Mouse (Mus musculus): ENCODE results near the gene Srrm4. TPM values are rescaled to one million over a fixed set of nuclear protein-coding genes. Genes with fewer than 3 reads are reported as not detected.

Gene Srrm4
- polyA plus RNA-seq, 1 experiment from 2014 or later = 20.7 TPM

DNA sequence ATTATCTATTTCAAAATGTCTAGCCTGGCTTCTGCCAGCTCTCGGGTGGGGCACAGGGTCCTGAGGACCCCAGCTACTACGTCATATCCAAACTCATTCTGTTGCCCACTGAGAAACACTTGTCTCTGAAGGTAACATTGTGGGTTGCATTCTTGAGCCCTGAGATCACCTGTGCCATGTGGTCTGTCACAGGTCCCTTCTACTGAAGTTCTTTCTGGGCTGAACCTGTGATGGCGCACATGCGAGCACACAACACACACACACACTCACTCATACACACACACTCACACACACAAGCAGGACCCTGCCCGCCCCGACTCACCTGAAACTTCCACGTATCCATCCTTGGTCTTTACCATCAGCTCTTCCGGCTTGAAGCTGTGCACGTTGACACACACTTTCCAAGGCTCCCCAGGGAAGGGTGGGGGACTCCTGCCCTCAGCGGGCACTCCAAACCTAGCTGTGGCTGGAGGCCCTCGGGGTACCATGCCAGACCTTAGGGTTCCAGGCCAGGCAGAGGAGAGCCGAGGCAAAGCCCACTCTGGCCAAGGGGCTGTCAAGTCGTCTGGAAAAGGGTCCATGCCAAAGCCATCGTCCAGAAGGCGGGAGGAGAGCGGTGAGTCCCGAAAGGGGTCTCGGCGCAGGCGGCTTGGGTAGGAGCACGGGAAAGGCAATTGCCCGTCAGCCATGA is 169.7 kb downstream of the Srrm4 start:
- WGBS = 54% methylated on average over 22 of the region's 22 CpGs
- Histone ChIP-seq H3K27ac (ENCODE audit: low read depth, low read length) (no peak overlapping the region), H3K4me3 (ENCODE audit: low read depth, low read length) (peak overlapping the region; percentile 25; the same call in 1 of the 2 replicates), H3K9me3 (ENCODE audit: control insufficient read depth, low read length) (no peaks in the 10 kb centered on the region), H3K27me3 (ENCODE audit: control insufficient read depth, insufficient read depth, low read length) (no peaks in the 10 kb centered on the region), H3K9ac (ENCODE audit: low read length) (no peak overlapping the region), H3K36me3 (ENCODE audit: control insufficient read depth, insufficient read depth, low read length) (no peaks in the 10 kb centered on the region), H3K4me1 (ENCODE audit: control insufficient read depth, insufficient read depth, low read length) (peaks cover 11% of the 10 kb centered on the region), H3K4me2 (ENCODE audit: low read depth) (peak overlapping the region; percentile 58)
- DNase-seq (ENCODE audit: low spot score) = no peak
- ATAC-seq (ENCODE audit: insufficient read depth, low FRiP score, low TSS enrichment) = no peak

GRCm38 (mm10) chr5:116420759-116421225 is 170.8 kb downstream of the Srrm4 start:
- Histone ChIP-seq H3K9ac (ENCODE audit: low read length) (0 out of 2 replicates have a peak overlapping the region, but pooled peaks have one; percentile 6), H3K27ac (ENCODE audit: low read depth, low read length) (no peak overlapping the region), H3K4me1 (ENCODE audit: control insufficient read depth, insufficient read depth, low read length) (peaks cover 11% of the 10 kb centered on the region), H3K27me3 (ENCODE audit: control insufficient read depth, insufficient read depth, low read length) (no peaks in the 10 kb centered on the region), H3K9me3 (ENCODE audit: control insufficient read depth, low read length) (no peaks in the 10 kb centered on the region), H3K36me3 (ENCODE audit: control insufficient read depth, insufficient read depth, low read length) (no peaks in the 10 kb centered on the region), H3K4me3 (ENCODE audit: low read depth, low read length) (no peak overlapping the region), H3K4me2 (ENCODE audit: low read depth) (0 out of 2 replicates have a peak overlapping the region, but pooled peaks have one; percentile 12)
- WGBS = 4% methylated on average over 6 of the region's 6 CpGs
- ATAC-seq (ENCODE audit: insufficient read depth, low FRiP score, low TSS enrichment) (no peak), DNase-seq (ENCODE audit: low spot score) (no peak)

DNA sequence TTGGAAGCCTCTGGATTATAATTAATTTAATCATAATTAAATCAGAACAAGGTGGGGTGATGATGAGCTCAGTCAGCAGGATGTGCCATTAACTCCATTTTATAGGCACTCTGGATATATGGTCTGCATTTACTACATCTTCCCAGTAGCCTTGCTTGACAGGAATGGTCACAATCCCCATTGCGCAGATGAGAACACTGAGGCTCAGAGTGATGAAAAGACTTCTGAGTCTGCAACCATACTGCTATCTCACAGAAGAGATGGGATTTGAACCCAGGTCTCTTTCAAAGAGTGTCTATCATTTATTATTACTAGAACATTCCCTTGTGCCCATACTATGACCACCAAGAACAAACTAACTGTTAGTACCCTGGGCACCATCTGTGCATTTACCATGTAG is 171.4 kb downstream of the Srrm4 start:
- WGBS = 93% methylated on average over 1 of the region's 1 CpGs
- no peaks in the 10 kb centered on the region for H3K9me3 ChIP-seq (ENCODE audit: control insufficient read depth, low read length)
- H3K9ac ChIP-seq (ENCODE audit: low read length) = no peak overlapping the region
- no peak overlapping the region for H3K27ac ChIP-seq (ENCODE audit: low read depth, low read length)
- H3K36me3 ChIP-seq (ENCODE audit: control insufficient read depth, insufficient read depth, low read length) = no peaks in the 10 kb centered on the region
- no peak overlapping the region for H3K4me3 ChIP-seq (ENCODE audit: low read depth, low read length)
- no peaks in the 10 kb centered on the region for H3K27me3 ChIP-seq (ENCODE audit: control insufficient read depth, insufficient read depth, low read length)
- DNase-seq (ENCODE audit: low spot score) (no peak), ATAC-seq (ENCODE audit: insufficient read depth, low FRiP score, low TSS enrichment) (no peak)
- no peak overlapping the region for H3K4me2 ChIP-seq (ENCODE audit: low read depth)
- peaks cover 11% of the 10 kb centered on the region for H3K4me1 ChIP-seq (ENCODE audit: control insufficient read depth, insufficient read depth, low read length)

DNA sequence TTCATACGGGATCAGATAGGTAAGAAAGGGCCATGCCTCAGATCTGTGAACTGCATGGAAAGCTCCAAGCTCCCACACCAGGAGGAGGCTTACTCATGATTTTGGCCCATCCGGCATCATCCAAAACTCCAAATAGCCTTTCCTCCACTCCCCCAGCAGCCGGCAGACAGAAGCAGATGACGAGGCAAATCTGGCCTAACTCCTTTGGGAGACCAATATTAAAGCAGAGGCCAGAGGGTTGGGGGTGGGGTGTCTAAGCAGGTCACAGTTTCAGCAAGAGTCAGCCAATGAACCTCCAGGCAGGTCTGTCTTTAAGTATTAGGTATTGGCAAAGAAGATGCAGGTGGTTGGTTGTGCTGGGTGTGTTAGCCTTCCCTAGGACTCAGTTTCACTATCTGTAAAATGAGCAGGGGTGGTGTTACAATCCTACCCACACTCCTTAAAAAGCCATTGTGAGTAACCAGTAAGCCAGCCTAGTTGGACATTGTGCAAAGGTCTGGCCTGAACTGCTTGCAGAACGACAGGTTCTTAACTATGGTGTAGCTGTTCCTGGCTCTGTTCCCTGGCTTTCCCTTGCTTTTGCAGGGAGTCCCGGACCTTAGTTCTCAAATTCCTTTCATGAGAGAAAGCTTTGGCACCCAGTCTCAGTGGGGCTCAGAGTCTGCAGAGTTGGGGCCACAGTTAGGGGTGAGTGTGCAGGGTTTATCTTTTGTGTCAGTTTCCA is 172.1 kb downstream of the Srrm4 start:
- H3K9me3 ChIP-seq (ENCODE audit: control insufficient read depth, low read length) = no peaks in the 10 kb centered on the region
- H3K27me3 ChIP-seq (ENCODE audit: control insufficient read depth, insufficient read depth, low read length) = no peaks in the 10 kb centered on the region
- H3K36me3 ChIP-seq (ENCODE audit: control insufficient read depth, insufficient read depth, low read length) = no peaks in the 10 kb centered on the region
- H3K27ac ChIP-seq (ENCODE audit: low read depth, low read length) = no peak overlapping the region
- 66% methylated on average over 6 of the region's 6 CpGs for WGBS
- peaks cover 11% of the 10 kb centered on the region for H3K4me1 ChIP-seq (ENCODE audit: control insufficient read depth, insufficient read depth, low read length)
- no peak overlapping the region for H3K9ac ChIP-seq (ENCODE audit: low read length)
- no peak overlapping the region for H3K4me2 ChIP-seq (ENCODE audit: low read depth)
- H3K4me3 ChIP-seq (ENCODE audit: low read depth, low read length) = no peak overlapping the region
- no peak for DNase-seq (ENCODE audit: low spot score)
- no peak for ATAC-seq (ENCODE audit: insufficient read depth, low FRiP score, low TSS enrichment)

DNA sequence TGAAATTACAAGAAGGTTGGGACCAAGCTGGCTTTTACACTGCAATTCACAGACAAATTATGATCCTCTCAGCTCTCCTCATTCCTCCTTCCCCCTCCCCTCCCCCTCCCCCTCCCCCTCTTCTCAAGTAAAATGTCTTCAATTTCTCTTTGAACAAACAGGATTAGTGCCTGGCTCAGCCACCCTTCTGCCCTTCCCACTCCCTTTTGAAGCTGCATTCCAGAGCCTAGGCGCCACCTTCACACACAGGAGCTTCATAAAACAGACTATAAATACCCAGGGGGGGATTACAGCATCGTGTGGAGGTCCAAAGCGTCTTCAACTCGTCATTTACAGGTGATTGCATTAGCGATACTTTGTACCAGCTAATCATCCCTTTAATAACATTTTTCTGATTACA is 175.4 kb downstream of the Srrm4 start:
- no peaks in the 10 kb centered on the region for H3K9me3 ChIP-seq (ENCODE audit: control insufficient read depth, low read length)
- ATAC-seq (ENCODE audit: insufficient read depth, low FRiP score, low TSS enrichment) (no peak), DNase-seq (ENCODE audit: low spot score) (no peak)
- H3K4me1 ChIP-seq (ENCODE audit: control insufficient read depth, insufficient read depth, low read length) = no peaks in the 10 kb centered on the region; the same call in 1 of the 2 replicates
- WGBS = 17% methylated on average over 5 of the region's 5 CpGs
- no peaks in the 10 kb centered on the region for H3K36me3 ChIP-seq (ENCODE audit: control insufficient read depth, insufficient read depth, low read length)
- no peaks in the 10 kb centered on the region for H3K27me3 ChIP-seq (ENCODE audit: control insufficient read depth, insufficient read depth, low read length)
- no peak overlapping the region for H3K27ac ChIP-seq (ENCODE audit: low read depth, low read length)
- no peak overlapping the region for H3K9ac ChIP-seq (ENCODE audit: low read length)
- H3K4me3 ChIP-seq (ENCODE audit: low read depth, low read length) = no peak overlapping the region
- H3K4me2 ChIP-seq (ENCODE audit: low read depth) = no peak overlapping the region

GRCm38 (mm10) chr5:116409689-116410590 is 181.7 kb downstream of the Srrm4 start:
- Histone ChIP-seq H3K27ac (ENCODE audit: low read depth, low read length) (no peak overlapping the region), H3K4me3 (ENCODE audit: low read depth, low read length) (no peak overlapping the region), H3K4me2 (ENCODE audit: low read depth) (peak overlapping the region; percentile 25; the same call in 1 of the 2 replicates), H3K4me1 (ENCODE audit: control insufficient read depth, insufficient read depth, low read length) (peaks cover 8% of the 10 kb centered on the region; the same call in 1 of the 2 replicates), H3K9me3 (ENCODE audit: control insufficient read depth, low read length) (no peaks in the 10 kb centered on the region), H3K36me3 (ENCODE audit: control insufficient read depth, insufficient read depth, low read length) (no peaks in the 10 kb centered on the region), H3K9ac (ENCODE audit: low read length) (no peak overlapping the region; the same call in 1 of the 2 replicates), H3K27me3 (ENCODE audit: control insufficient read depth, insufficient read depth, low read length) (no peaks in the 10 kb centered on the region)
- 5% methylated on average over 16 of the region's 16 CpGs for WGBS
- DNase-seq (ENCODE audit: low spot score) = peak; percentile 42
- no peak for ATAC-seq (ENCODE audit: insufficient read depth, low FRiP score, low TSS enrichment)

GRCm38 (mm10) chr5:116408965-116409364 is 182.7 kb downstream of the Srrm4 start:
- H3K9ac ChIP-seq (ENCODE audit: low read length) = no peak overlapping the region
- 66% methylated on average over 9 of the region's 9 CpGs for WGBS
- no peak for ATAC-seq (ENCODE audit: insufficient read depth, low FRiP score, low TSS enrichment)
- no peaks in the 10 kb centered on the region for H3K9me3 ChIP-seq (ENCODE audit: control insufficient read depth, low read length)
- no peak for DNase-seq (ENCODE audit: low spot score)
- no peaks in the 10 kb centered on the region for H3K27me3 ChIP-seq (ENCODE audit: control insufficient read depth, insufficient read depth, low read length)
- peaks cover 8% of the 10 kb centered on the region; the same call in 1 of the 2 replicates for H3K4me1 ChIP-seq (ENCODE audit: control insufficient read depth, insufficient read depth, low read length)
- H3K27ac ChIP-seq (ENCODE audit: low read depth, low read length) = no peak overlapping the region
- H3K4me2 ChIP-seq (ENCODE audit: low read depth) = no peak overlapping the region
- no peak overlapping the region for H3K4me3 ChIP-seq (ENCODE audit: low read depth, low read length)
- H3K36me3 ChIP-seq (ENCODE audit: control insufficient read depth, insufficient read depth, low read length) = no peaks in the 10 kb centered on the region

- ATAC-seq (ENCODE audit: insufficient read depth, low FRiP score, low TSS enrichment) (no peak), DNase-seq (ENCODE audit: low spot score) (no peak)
- Histone ChIP-seq H3K9ac (ENCODE audit: low read length) (no peak overlapping the region), H3K36me3 (ENCODE audit: control insufficient read depth, insufficient read depth, low read length) (no peaks in the 10 kb centered on the region), H3K27ac (ENCODE audit: low read depth, low read length) (no peak overlapping the region), H3K27me3 (ENCODE audit: control insufficient read depth, insufficient read depth, low read length) (no peaks in the 10 kb centered on the region), H3K4me3 (ENCODE audit: low read depth, low read length) (no peak overlapping the region), H3K9me3 (ENCODE audit: control insufficient read depth, low read length) (no peaks in the 10 kb centered on the region), H3K4me1 (ENCODE audit: control insufficient read depth, insufficient read depth, low read length) (peaks cover 8% of the 10 kb centered on the region; the same call in 1 of the 2 replicates), H3K4me2 (ENCODE audit: low read depth) (no peak overlapping the region)
- WGBS = 54% methylated on average over 6 of the region's 6 CpGs
These were observed 183.7 kb downstream of the Srrm4 start for GRCm38 (mm10) chr5:116407936-116408335.
